Mouse (Mus musculus): ENCODE results near the gene Anxa3. TPM values are rescaled to one million over a fixed set of nuclear protein-coding genes. Genes with fewer than 3 reads are reported as not detected.
A peak's percentile ranks its signal among the peaks of the same experiment; 100 is the strongest.

Anxa3 gene
- 6.5 and 7.3 TPM in 2 replicates for polyA plus RNA-seq (2012; rRNA removed)

GRCm38 (mm10) chr5:96792936-96793718, at the start of gene Anxa3:
Gene Anxa3 (plus strand): TSS chr5:96793339.
- DNase-seq (ENCODE audit: low read depth, low spot score) = peak; percentile 52
- 5% methylated on average over 26 of the region's 26 CpGs for WGBS

- WGBS = 53% methylated on average over 8 of the region's 8 CpGs
- DNase-seq (ENCODE audit: low read depth, low spot score) = no peak
Measured at GRCm38 (mm10) chr5:96747195-96747984, 45.7 kb upstream of the Anxa3 start.

GRCm38 (mm10) chr5:96757615-96758014, 35.5 kb upstream of the Anxa3 start:
- 51% methylated on average over 7 of the region's 7 CpGs for WGBS
- DNase-seq (ENCODE audit: low read depth, low spot score) = no peak

GRCm38 (mm10) chr5:96762021-96762420, 31.1 kb upstream of the Anxa3 start:
- DNase-seq (ENCODE audit: low read depth, low spot score) = no peak
- WGBS = 72% methylated on average over 1 of the region's 1 CpGs

GRCm38 (mm10) chr5:96768846-96769471, 24.2 kb upstream of the Anxa3 start:
- 58% methylated on average over 10 of the region's 10 CpGs for WGBS
- peak; percentile 38 for DNase-seq (ENCODE audit: low read depth, low spot score)

- DNase-seq (ENCODE audit: low read depth, low spot score) = no peak
- 77% methylated on average over 14 of the region's 14 CpGs for WGBS
Measured at GRCm38 (mm10) chr5:96783506-96784288, 9.4 kb upstream of the Anxa3 start.

- WGBS = 89% methylated on average over 5 of the region's 5 CpGs
- DNase-seq (ENCODE audit: low read depth, low spot score) = no peak
Measured at GRCm38 (mm10) chr5:96785096-96785495, 8.0 kb upstream of the Anxa3 start.

GRCm38 (mm10) chr5:96792422-96792821, 717 bp upstream of the Anxa3 start:
- no peak for DNase-seq (ENCODE audit: low read depth, low spot score)
- WGBS = 46% methylated on average over 9 of the region's 9 CpGs

GRCm38 (mm10) chr5:96793953-96794635, 955 bp downstream of the Anxa3 start:
- DNase-seq (ENCODE audit: low read depth, low spot score) = no peak
- WGBS = 8% methylated on average over 10 of the region's 10 CpGs

- WGBS = 29% methylated on average over 1 of the region's 1 CpGs
- DNase-seq (ENCODE audit: low read depth, low spot score) = peak; percentile 72
Measured at GRCm38 (mm10) chr5:96795752-96796151, 2.6 kb downstream of the Anxa3 start.

- WGBS = 90% methylated on average over 6 of the region's 6 CpGs
Measured at GRCm38 (mm10) chr5:96797465-96797864, 4.3 kb downstream of the Anxa3 start.

GRCm38 (mm10) chr5:96799165-96799564, 6.0 kb downstream of the Anxa3 start:
- no peak for DNase-seq (ENCODE audit: low read depth, low spot score)
- WGBS = 81% methylated on average over 9 of the region's 9 CpGs

More at GRCm38 (mm10) chr5:96797465-96797864, 4.3 kb downstream of the Anxa3 start:
- DNase-seq (ENCODE audit: low read depth, low spot score) = no peak

GRCm38 (mm10) chr5:96799969-96800368, 6.8 kb downstream of the Anxa3 start:
- peak; percentile 85 for DNase-seq (ENCODE audit: low read depth, low spot score)
- WGBS = 34% methylated on average over 9 of the region's 9 CpGs

- WGBS = 8% methylated on average over 7 of the region's 7 CpGs
- DNase-seq (ENCODE audit: low read depth, low spot score) = no peak
Measured at GRCm38 (mm10) chr5:96802185-96802584, 9.0 kb downstream of the Anxa3 start.

- no peak for DNase-seq (ENCODE audit: low read depth, low spot score)
- 40% methylated on average over 3 of the region's 3 CpGs for WGBS
Measured at GRCm38 (mm10) chr5:96803091-96803490, 10.0 kb downstream of the Anxa3 start.

- WGBS = 58% methylated on average over 4 of the region's 4 CpGs
- no peak for DNase-seq (ENCODE audit: low read depth, low spot score)
Measured at GRCm38 (mm10) chr5:96804304-96804703, 11.2 kb downstream of the Anxa3 start.

- DNase-seq (ENCODE audit: low read depth, low spot score) = no peak
- 81% methylated on average over 3 of the region's 3 CpGs for WGBS
Measured at GRCm38 (mm10) chr5:96804813-96805212, 11.7 kb downstream of the Anxa3 start.

- 77% methylated on average over 4 of the region's 4 CpGs for WGBS
- no peak for DNase-seq (ENCODE audit: low read depth, low spot score)
Measured at GRCm38 (mm10) chr5:96810620-96811019, 17.5 kb downstream of the Anxa3 start.

- no peak for DNase-seq (ENCODE audit: low read depth, low spot score)
- 80% methylated on average over 13 of the region's 13 CpGs for WGBS
Measured at GRCm38 (mm10) chr5:96824769-96825327, 31.7 kb downstream of the Anxa3 start.

Data from large intestine, adult 2 months (tissue).